Mouse (Mus musculus): ENCODE measurements at regions not wholly inside any gene's neighbourhood (a gene's known extent, or its start where the extent isn't known, plus 50 kb on each side); places are given as distances from the start of the nearest gene placed in this dataset.

DNA sequence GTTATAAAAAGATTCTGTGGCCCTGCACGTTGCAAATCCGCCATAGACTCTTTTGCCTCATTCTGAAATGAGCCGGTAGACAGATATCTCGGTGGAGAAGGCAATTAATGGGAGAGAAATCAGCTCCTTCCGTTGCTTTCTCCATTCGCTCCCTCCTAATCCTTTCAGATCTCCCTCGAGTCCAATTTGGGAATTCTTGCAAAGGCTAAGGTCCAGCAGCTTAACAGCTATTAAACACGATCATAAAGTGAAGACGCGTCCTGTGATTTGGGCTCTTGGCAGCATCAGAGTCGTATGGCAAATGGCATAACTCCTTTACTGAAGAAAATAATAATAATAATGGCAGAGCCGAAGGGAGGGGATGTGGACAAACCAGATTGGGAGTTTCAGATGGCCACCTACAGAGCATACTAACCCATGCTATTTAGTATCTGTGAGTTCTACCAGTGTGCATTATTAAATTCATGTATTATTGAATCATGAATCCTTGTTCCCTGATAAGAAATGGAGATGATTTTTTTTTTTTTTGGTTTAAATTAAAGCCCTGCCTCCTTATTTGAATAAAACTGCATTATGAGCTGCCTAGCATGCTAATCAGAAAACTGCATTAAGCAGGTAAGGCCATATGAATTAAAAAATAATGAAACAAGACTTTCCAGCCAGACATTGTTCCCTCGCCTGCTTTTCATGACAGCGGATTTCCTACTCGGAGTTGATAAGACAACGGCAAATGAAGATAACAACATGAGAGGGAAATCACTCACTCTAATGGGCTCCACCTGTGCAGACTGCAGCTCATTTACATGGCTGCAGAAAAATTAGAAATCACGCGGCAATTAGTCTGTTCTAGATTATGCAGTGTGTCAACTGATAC is 246.2 kb upstream of the Meis1 start:
- TF ChIP-seq HCFC1 (IDR thresholded peaks at IDR 0.05; ENCODE audit: borderline replicate concordance, insufficient read depth, low read length) (no peak), MAFK (IDR thresholded peaks at IDR 0.05; ENCODE audit: insufficient read depth, low read depth, low read length) (no peak), ZC3H11A (IDR thresholded peaks at IDR 0.05; ENCODE audit: borderline replicate concordance, low read depth, low read length) (no peak), CHD2 (IDR thresholded peaks at IDR 0.05; ENCODE audit: low read depth, low read length) (no peak)

Data from ES-E14 (cell line).